Mouse (Mus musculus) G1E (cell line): ENCODE results near the gene Epb41l3.

ENCODE experiments used
- CTCF ChIP-seq: IDR thresholded peaks from 2 replicates; pipeline ENCODE4 v1.5.1; 2012; ENCODE audit warnings: low read depth, low read length, inconsistent platforms, mixed read lengths
- GATA1 ChIP-seq: IDR thresholded peaks from 2 replicates; pipeline ENCODE4 v1.6.1; 2012; ENCODE audit warnings: borderline replicate concordance, low read length, inconsistent platforms, mixed read lengths
- POLR2AphosphoS5 ChIP-seq: IDR thresholded peaks from 2 replicates; pipeline ENCODE4 v1.6.1; 2012; ENCODE audit warnings: low read depth, low read length, inconsistent platforms; ENCODE audit not compliant: insufficient replicate concordance
- TAL1 ChIP-seq: conservative IDR thresholded peaks from 2 replicates; pipeline ENCODE4 v1.6.1; 2012; ENCODE audit warnings: low read depth, low read length, inconsistent platforms, mixed read lengths

- no peak for TF ChIP-seq TAL1
- no peak for TF ChIP-seq CTCF
- no peak for TF ChIP-seq GATA1
- TF ChIP-seq POLR2AphosphoS5, result no peak
Observed at GRCm38 (mm10) chr17:69176949-69177501, 101.5 kb downstream of the Epb41l3 start.
